Mouse (Mus musculus): ENCODE measurements around the gene Afap1.

DNA sequence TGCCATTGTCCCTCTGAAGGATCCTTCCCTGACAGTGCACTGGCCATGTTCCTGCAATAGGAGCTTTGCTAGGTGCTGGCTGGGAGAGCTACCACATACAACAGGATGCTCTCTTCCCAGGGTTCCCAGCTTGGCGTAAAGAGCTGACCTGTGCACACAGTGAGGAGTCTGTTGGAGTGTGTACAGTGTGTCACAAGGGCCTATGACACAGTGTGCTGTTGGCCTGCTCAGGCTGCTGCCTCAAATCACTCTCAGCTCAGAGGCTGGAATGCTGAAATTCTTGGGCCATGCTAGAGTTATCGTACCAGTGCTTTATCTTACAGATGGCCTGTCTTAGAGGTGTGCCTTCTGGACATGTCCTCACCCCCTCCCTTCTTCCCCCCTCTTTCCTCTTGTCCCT lies 53.7 kb downstream of the Afap1 start:
- TF ChIP-seq CTCF (IDR thresholded peaks at IDR 0.05; ENCODE audit: low read depth, low read length) (no peak), GATA1 (IDR thresholded peaks at IDR 0.05; ENCODE audit: borderline replicate concordance, low read length) (no peak), POLR2AphosphoS5 (IDR thresholded peaks at IDR 0.05; ENCODE audit: insufficient replicate concordance, low read depth, low read length) (no peak), TAL1 (conservative IDR thresholded peaks at IDR 0.05; ENCODE audit: low read depth, low read length) (no peak), GATA2 (IDR thresholded peaks at IDR 0.05; ENCODE audit: borderline replicate concordance, low read depth, low read length) (no peak)
